Mouse (Mus musculus) spleen, adult 2 months (tissue): ENCODE results near the gene Thop1. TPM values are rescaled to one million over a fixed set of nuclear protein-coding genes. Genes with fewer than 3 reads are reported as not detected.
A peak's percentile ranks its signal among the peaks of the same experiment; 100 is the strongest.

Experiments used
- DNase-seq, 2 experiments: peaks; one replicate each; pipeline versions ENCODE4 v3.0.0 to v3.0.0-alpha.2; 2012 to 2021; ENCODE audit warnings: low spot score in 2 of 2, low read depth in 1 of 2
- H3K27ac ChIP-seq: fragments of 200-500 bp; 2 replicates; pipeline ENCODE4 v1.5.1; 2012; ENCODE audit warnings: low read length, inconsistent platforms; ENCODE audit not compliant: insufficient read depth
- H3K27me3 ChIP-seq: fragments of 200-500 bp; 2 replicates; pipeline ENCODE4 v1.6.1; 2012; ENCODE audit warnings: mild to moderate bottlenecking, moderate library complexity, low read length, inconsistent platforms; ENCODE audit not compliant: control insufficient read depth, insufficient read depth
- H3K36me3 ChIP-seq: fragments of 200-500 bp; 2 replicates; pipeline ENCODE4 v1.6.1; 2012; ENCODE audit warnings: mild to moderate bottlenecking, low read length, inconsistent platforms; ENCODE audit not compliant: control insufficient read depth, insufficient read depth
- H3K4me1 ChIP-seq: fragments of 200-500 bp; 2 replicates; pipeline ENCODE4 v1.6.1; 2011; ENCODE audit warnings: inconsistent platforms; ENCODE audit not compliant: control insufficient read depth, insufficient read depth, insufficient read length
- H3K4me3 ChIP-seq: fragments of 200-500 bp; 2 replicates; pipeline ENCODE4 v1.5.1; 2011; ENCODE audit warnings: mild to moderate bottlenecking, inconsistent platforms; ENCODE audit not compliant: insufficient read depth, insufficient read length; ENCODE audit errors: extremely low read depth
- CTCF ChIP-seq: fragments of 200-500 bp; IDR thresholded peaks from 2 replicates; pipeline ENCODE4 v1.5.1; 2011; ENCODE audit warnings: mild to moderate bottlenecking, inconsistent platforms; ENCODE audit not compliant: insufficient read depth, insufficient read length, insufficient replicate concordance; ENCODE audit errors: extremely low read depth
- POLR2A ChIP-seq: fragments of 200-500 bp; IDR thresholded peaks from 2 replicates; pipeline ENCODE4 v1.6.1; 2011; ENCODE audit warnings: low read depth, low read length, inconsistent platforms
- WGBS: fragments of 180-500 bp; shearing (Covaris S2); methylation state at CpG from one replicate; pipeline ENCODE4 v1.1.7; 2018; 5-methylcytosine and 5-hydroxymethylcytosine counted together
- polyA plus RNA-seq: library from polyadenylated mRNA; depleted of rRNA; stranded (reverse); fragments of >200 nt; gene quantifications from 2 replicates; pipeline ENCODE4 v1.2.3, GENCODE M21; 2012; rRNA removed

The Thop1 gene
- 17.9 and 27.2 TPM in 2 replicates for polyA plus RNA-seq

DNA sequence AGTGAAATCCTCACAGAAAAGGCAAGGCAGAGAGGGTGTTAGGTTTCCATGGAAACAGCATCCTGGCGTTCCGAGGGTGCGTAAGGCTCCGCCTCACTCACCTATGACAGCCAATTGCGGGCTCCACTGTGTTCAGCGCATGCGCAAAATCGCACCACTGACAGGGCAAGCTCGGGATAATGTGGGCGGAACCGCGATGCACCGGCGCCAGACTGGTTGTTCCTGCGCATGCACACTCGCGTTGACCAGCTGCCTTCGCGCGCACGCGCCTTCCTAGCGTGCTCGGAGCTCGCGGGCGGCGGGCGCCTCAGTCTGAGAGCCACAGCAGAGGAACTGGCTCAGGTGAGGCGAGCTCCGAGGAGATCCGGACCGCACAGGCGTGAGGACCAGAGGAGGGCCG is at the start of gene Thop1:
TSS of gene Thop1 (plus strand) at position 200 of the 400 bp plus-strand sequence.
- TF ChIP-seq POLR2A (peak; percentile 47), CTCF (no peak)
- peak; percentile 98 to 99 for DNase-seq
- no peak within 1 kb of the TSS for H3K27ac ChIP-seq
- H3K4me3 ChIP-seq, result peak within 1 kb of the TSS; percentile 59
- H3K4me1 ChIP-seq, result peaks cover 8% of the 10 kb centered on the region; the same call in 1 of the 2 replicates
- H3K36me3 ChIP-seq, result no peaks in the 10 kb centered on the region
- H3K27me3 ChIP-seq, result no peaks in the 10 kb centered on the region
- WGBS, result under 1% methylated on average over 35 of the region's 35 CpGs

- peaks cover 7% of the 10 kb centered on the region for H3K27me3 ChIP-seq
- DNase-seq, result no peak
- TF ChIP-seq POLR2A (no peak), CTCF (no peak)
- no peak overlapping the region for H3K4me3 ChIP-seq
- 75% methylated on average over 2 of the region's 2 CpGs for WGBS
- H3K36me3 ChIP-seq, result no peaks in the 10 kb centered on the region
- no peaks in the 10 kb centered on the region for H3K4me1 ChIP-seq
- H3K27ac ChIP-seq, result no peak overlapping the region
These were observed 49.6 kb upstream of the Thop1 start for GRCm38 (mm10) chr10:81020207-81020606.

DNA sequence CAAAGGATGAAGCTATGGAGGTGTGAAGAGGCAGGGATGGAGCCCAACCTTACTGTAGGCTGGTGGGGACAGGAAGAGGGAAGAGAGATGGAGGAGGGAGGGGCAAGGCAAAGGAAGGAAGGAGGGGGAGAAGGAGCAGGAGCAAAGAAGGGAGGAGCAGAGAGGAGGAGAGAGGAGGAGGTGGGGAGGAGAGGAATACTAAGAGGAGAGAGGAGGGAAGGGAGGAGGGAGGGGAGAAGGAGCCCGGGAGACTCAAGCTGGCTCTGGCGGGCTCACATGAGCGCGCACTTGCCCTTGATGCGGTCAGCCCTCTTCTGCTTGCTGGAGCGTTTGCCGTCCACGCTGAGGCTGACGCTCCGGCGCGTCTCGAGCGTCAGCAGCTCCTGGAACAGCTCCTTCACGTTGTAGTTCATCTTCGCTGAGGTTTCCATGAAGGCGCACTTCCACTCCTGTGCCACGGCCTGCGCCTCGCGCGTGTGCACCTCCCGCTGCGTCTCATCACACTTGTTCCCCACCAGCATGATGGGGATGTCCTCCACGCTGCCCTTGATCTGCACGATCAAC is 48.2 kb upstream of the Thop1 start:
- no peak overlapping the region for H3K4me3 ChIP-seq
- TF ChIP-seq POLR2A (no peak), CTCF (no peak)
- no peaks in the 10 kb centered on the region for H3K4me1 ChIP-seq
- WGBS, result 10% methylated on average over 26 of the region's 26 CpGs
- H3K27me3 ChIP-seq, result peaks cover 12% of the 10 kb centered on the region
- H3K36me3 ChIP-seq, result no peaks in the 10 kb centered on the region
- no peak overlapping the region for H3K27ac ChIP-seq
- DNase-seq, result no peak

- peaks cover 12% of the 10 kb centered on the region for H3K27me3 ChIP-seq
- no peaks in the 10 kb centered on the region for H3K4me1 ChIP-seq
- H3K4me3 ChIP-seq, result no peak overlapping the region
- 70% methylated on average over 8 of the region's 8 CpGs for WGBS
- no peaks in the 10 kb centered on the region for H3K36me3 ChIP-seq
- no peak for TF ChIP-seq POLR2A
- no peak for TF ChIP-seq CTCF
- no peak for DNase-seq
- no peak overlapping the region for H3K27ac ChIP-seq
These were observed 47.1 kb upstream of the Thop1 start for GRCm38 (mm10) chr10:81022744-81023143.

- WGBS, result 78% methylated on average over 5 of the region's 5 CpGs
- Histone ChIP-seq H3K27ac (no peak overlapping the region), H3K4me1 (no peaks in the 10 kb centered on the region), H3K36me3 (no peaks in the 10 kb centered on the region), H3K4me3 (no peak overlapping the region), H3K27me3 (peaks cover 12% of the 10 kb centered on the region)
- no peak for DNase-seq
- TF ChIP-seq POLR2A, result no peak
- no peak for TF ChIP-seq CTCF
These were observed 45.4 kb upstream of the Thop1 start for GRCm38 (mm10) chr10:81024346-81024937.

- Histone ChIP-seq H3K4me3 (no peak overlapping the region), H3K27me3 (peaks cover 12% of the 10 kb centered on the region)
These were observed 44.7 kb upstream of the Thop1 start for GRCm38 (mm10) chr10:81025047-81025621.

More at GRCm38 (mm10) chr10:81025047-81025621, 44.7 kb upstream of the Thop1 start:
- TF ChIP-seq CTCF (no peak), POLR2A (no peak)
- Histone ChIP-seq H3K4me1 (no peaks in the 10 kb centered on the region), H3K27ac (no peak overlapping the region), H3K36me3 (peaks cover 1% of the 10 kb centered on the region; the same call in 1 of the 2 replicates)
- 4% methylated on average over 30 of the region's 43 CpGs for WGBS
- DNase-seq, result no peak
